Mouse (Mus musculus) myocyte (in vitro differentiated cells): ENCODE measurements around the gene Pheta2.

Source experiments
- CEBPB ChIP-seq: IDR thresholded peaks from 2 replicates; pipeline ENCODE4 v1.6.1; 2011; ENCODE audit warnings: mild to moderate bottlenecking, moderate library complexity; ENCODE audit not compliant: poor library complexity, insufficient read depth, severe bottlenecking
- E2F4 ChIP-seq: IDR thresholded peaks from one replicate; pipeline ENCODE4 v1.6.1; 2011; ENCODE audit warnings: mild to moderate bottlenecking, control low read depth, moderate library complexity; ENCODE audit not compliant: insufficient read depth
- MAX ChIP-seq: IDR thresholded peaks from one replicate; pipeline ENCODE4 v1.6.1; 2011; ENCODE audit warnings: low read depth, mild to moderate bottlenecking, control low read depth
- MYOD1 ChIP-seq, 3 experiments: IDR thresholded peaks; one replicate each; pipeline ENCODE4 v1.6.1; 2011; ENCODE audit warnings: control low read depth in 2 of 3, low read depth in 2 of 3, mild to moderate bottlenecking in 2 of 3, moderate library complexity in 1 of 3; ENCODE audit not compliant: insufficient read length in 2 of 3, control insufficient read depth in 1 of 3
- MYOG ChIP-seq, 3 experiments: IDR thresholded peaks; one replicate each; pipeline ENCODE4 v1.6.1; 2011; ENCODE audit warnings: control low read depth in 2 of 3, low read depth in 2 of 3, mild to moderate bottlenecking in 2 of 3; ENCODE audit not compliant: insufficient read length in 2 of 3, control insufficient read depth in 1 of 3, insufficient read depth in 1 of 3
- POLR2A ChIP-seq: IDR thresholded peaks from one replicate; pipeline ENCODE4 v1.6.1; 2011; ENCODE audit warnings: low read depth, mild to moderate bottlenecking, control low read depth, moderate library complexity; ENCODE audit not compliant: insufficient read length
- POLR2AphosphoS2 ChIP-seq: IDR thresholded peaks from one replicate; pipeline ENCODE4 v1.6.1; 2011; ENCODE audit warnings: low read depth, control low read depth; ENCODE audit not compliant: insufficient read length
- REST ChIP-seq: IDR thresholded peaks from one replicate; pipeline ENCODE4 v1.6.1; 2011; ENCODE audit warnings: mild to moderate bottlenecking, control low read depth, moderate library complexity; ENCODE audit not compliant: insufficient read depth, insufficient read length
- SRF ChIP-seq: IDR thresholded peaks from one replicate; pipeline ENCODE4 v1.6.1; 2011; ENCODE audit warnings: low read depth; ENCODE audit not compliant: control insufficient read depth, insufficient read length
- TCF12 ChIP-seq: IDR thresholded peaks from one replicate; pipeline ENCODE4 v1.6.1; 2011; ENCODE audit warnings: mild to moderate bottlenecking, control low read depth; ENCODE audit not compliant: poor library complexity, insufficient read depth, severe bottlenecking
- TCF3 ChIP-seq: IDR thresholded peaks from one replicate; pipeline ENCODE4 v1.6.1; 2011; ENCODE audit warnings: low read depth, control low read depth; ENCODE audit not compliant: insufficient read length
- USF1 ChIP-seq: IDR thresholded peaks from one replicate; pipeline ENCODE4 v1.6.1; 2011; ENCODE audit warnings: low read depth, mild to moderate bottlenecking, control low read depth, moderate library complexity

DNA sequence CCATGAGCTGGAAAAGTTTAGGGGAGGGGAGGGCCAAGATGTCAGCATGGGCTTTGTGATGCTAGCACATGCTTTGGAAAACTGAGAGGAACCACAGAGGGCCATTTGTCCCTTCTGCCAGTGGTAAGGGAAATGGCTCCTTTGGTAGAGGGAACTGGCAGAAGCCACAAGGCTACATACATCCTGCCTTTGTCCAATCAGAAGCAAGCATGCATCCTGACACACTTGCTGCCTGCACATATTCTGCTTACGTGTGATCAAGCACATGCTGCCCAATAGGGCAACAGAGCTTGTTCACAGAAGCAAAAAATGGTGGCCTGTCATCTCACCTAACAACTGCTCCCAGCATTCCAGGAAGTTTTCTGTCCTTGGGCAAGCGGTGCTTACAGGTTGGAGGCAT is 13.4 kb upstream of the Pheta2 start:
- TF ChIP-seq MAX (no peak), POLR2A (no peak), CEBPB (no peak), TCF3 (no peak), E2F4 (no peak), MYOD1 (IDR thresholded peaks at IDR 0.05; ENCODE audit: control insufficient read depth in 1 of 3, insufficient read length in 2 of 3, low read depth in 2 of 3) (no peak), POLR2AphosphoS2 (no peak), USF1 (no peak), TCF12 (no peak), REST (no peak), SRF (no peak), MYOG (IDR thresholded peaks at IDR 0.05; ENCODE audit: control insufficient read depth in 1 of 3, insufficient read depth in 1 of 3, insufficient read length in 2 of 3, low read depth in 2 of 3) (no peak)
